Mouse (Mus musculus): ENCODE measurements around the gene Dhx38. TPM values are rescaled to one million over a fixed set of nuclear protein-coding genes. Genes with fewer than 3 reads are reported as not detected.

The Dhx38 gene
- polyA plus RNA-seq (2012; ENCODE audit: insufficient read depth, insufficient read length, missing spikeins) = 10.5 and 11.9 TPM in 2 replicates

DNA sequence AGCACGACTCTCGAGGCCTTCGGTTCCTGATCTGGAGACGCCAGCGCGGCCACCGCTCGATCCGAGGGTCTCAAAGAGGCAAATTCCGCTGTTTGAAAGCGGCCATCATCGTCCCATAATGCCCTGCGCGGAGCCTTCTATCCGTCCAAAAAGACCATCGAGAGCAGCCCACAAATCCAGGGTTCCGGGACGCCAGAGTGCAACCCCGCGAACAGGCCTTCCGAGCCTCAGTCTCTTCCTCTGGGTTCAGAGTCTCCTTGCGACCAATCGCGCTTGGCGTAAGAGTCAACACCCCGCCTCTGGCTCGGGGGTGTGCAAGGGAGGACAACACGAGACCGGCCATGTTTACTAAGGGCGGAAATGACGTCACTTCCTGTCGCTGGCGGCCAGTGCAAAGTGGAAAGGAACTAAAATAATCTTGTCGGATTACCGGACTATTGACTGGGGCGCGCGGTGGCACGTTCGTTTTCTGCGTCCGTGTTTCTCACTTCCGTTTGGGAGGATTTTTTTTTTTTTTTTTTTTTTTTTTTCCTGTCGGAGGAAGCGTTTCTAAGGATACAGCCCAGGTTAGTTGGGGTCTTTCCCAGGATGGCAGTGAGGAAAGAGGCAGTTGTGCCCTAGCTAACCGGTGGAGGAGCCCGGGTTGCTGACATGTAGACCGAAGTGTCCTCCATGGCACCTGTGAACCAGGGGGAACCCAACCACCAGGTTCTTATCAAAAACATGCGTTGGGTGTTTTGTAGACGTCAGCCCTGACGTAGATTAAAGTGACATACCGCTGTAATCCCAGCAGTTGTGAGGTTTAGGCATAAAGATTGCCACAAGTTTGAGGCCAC is at the start of gene Dhx38, which contains the start of gene Txnl4b:
Gene Dhx38 (minus strand): TSS at position 364 of the 836 bp plus-strand sequence.
Gene Txnl4b (plus strand): TSS at position 395 of the 836 bp plus-strand sequence.
- Histone ChIP-seq H3K27ac (replicated peaks; ENCODE audit: low read depth, low read length) (peak within 1 kb of the TSS; percentile 91), H3K4me3 (ENCODE audit: insufficient read depth, low read depth, low read length) (peak within 1 kb of the TSS; percentile 81), H3K4me1 (ENCODE audit: control insufficient read depth, insufficient read depth, insufficient read length, low read length) (peaks cover 4% of the 10 kb centered on the region; the same call in 1 of the 2 replicates)

DNA sequence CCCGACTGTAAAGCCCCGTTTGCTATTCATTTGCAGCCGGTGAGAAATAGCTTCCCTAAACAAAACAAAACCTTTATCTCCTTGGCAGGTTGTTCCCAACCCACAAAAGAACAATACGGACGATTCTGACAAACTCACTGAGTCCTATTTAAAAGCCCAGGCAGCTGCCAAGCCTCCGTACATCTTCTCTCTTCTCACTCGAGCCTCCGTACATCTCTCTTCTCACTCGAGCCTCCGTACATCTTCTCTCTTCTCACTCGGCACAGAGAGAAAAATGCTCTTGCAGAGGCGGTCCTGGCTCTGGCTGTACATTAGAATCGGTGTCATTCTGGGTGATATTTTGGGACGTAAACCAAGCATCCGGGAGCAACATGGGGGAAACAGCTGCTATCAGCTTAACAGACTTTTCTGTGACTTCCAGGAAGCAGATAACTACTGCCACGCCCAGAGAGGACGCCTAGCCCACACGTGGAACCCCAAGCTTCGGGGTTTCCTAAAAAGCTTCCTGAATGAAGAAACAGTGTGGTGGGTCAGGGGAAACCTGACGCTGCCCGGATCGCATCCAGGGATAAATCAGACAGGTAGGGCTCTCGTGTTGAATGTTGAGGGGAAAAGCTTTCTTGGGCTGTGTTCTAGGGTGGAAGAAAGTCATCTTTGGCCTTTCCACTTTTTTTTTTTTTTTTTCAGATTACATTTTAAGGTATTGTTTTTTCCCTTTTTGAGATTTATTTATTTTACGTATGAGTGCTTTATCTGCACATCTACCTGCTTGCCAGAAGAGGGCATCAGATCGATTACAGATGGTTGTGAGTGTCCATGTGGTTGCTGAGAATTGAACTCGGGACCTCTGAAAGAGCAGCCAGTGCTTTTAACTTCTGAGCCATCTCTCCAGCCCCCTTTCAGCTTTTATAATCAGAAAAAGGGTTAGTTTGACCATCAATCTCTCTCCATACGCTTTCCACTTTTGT is 48.9 kb upstream of the Dhx38 start, which contains the start of gene Pkd1l3:
Gene Pkd1l3 (plus strand): TSS at position 275 of the 968 bp plus-strand sequence.
- Histone ChIP-seq H3K4me1 (ENCODE audit: control insufficient read depth, insufficient read depth, insufficient read length, low read length) (no peaks in the 10 kb centered on the region), H3K27ac (replicated peaks; ENCODE audit: low read depth, low read length) (no peak within 1 kb of the TSS), H3K4me3 (ENCODE audit: insufficient read depth, low read depth, low read length) (peak within 1 kb of the TSS; percentile 39)

DNA sequence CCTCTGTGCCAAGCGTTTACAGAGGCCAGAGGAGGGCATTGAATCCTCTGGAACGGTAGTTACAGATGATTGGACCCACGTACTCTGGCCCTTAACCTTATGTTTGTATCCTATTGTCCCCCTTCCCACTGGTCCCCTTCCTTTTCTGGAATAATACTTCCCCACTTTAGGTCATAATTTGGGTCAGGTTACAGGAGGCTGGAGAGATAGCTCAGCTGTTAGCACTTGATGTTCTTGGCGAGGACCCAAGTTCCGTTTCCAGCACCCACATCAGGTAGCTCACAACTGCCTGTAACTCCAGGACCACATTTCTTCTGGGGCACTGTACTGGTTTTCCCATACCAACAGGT is 43.5 kb upstream of the Dhx38 start:
- H3K27ac ChIP-seq (replicated peaks; ENCODE audit: low read depth, low read length) = peak overlapping the region; percentile 44
- peaks cover 6% of the 10 kb centered on the region; the same call in 1 of the 2 replicates for H3K4me1 ChIP-seq (ENCODE audit: control insufficient read depth, insufficient read depth, insufficient read length, low read length)
- peak overlapping the region; percentile 73 for H3K4me3 ChIP-seq (ENCODE audit: insufficient read depth, low read depth, low read length)

DNA sequence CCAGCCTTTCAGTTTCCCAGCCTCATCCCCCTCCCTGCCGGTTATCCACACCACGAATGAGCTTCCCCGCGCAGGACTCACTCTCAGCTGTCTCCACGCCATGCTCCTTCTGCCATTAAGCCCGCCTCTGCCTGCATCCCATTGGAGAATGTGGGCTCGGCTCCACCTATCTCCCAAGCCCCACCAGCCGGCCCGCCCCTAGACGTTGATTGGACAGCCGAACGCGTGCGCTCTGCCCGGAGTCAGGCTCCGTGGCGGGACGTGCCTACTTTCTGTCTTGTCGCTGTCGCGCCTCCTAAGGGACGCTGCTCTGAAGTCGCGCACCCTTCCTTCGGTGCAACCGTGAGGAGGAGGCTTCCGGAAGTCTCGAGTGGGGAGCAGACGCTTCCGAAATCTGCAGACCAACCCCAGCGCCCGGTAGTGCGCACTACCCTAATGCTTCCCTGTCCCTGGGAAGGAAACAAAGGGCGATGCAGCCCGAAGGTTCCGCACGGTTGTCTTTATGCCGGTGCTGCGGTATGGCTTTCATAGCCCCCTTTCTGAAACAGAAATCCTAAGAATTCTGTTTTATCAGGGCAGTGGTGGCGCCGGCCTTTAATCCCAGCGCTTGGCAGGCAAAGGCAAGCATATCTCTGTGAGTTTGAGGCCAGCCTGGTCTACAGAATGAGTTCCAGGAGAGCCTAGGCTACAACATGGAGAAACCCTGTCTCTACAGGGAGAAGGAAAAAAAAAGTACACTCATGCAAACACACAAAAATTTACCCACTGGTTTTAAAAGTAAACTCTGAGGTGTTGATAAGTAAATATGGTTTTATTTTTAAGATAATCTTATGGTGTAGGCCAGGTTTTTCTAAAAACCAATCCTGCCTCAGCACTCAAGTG is 42.9 kb upstream of the Dhx38 start, which contains the start of gene Dhodh:
Gene Dhodh (minus strand): TSS at position 403 of the 882 bp plus-strand sequence.
- Histone ChIP-seq H3K4me3 (ENCODE audit: insufficient read depth, low read depth, low read length) (peak within 1 kb of the TSS; percentile 73), H3K4me1 (ENCODE audit: control insufficient read depth, insufficient read depth, insufficient read length, low read length) (peaks cover 6% of the 10 kb centered on the region; the same call in 1 of the 2 replicates), H3K27ac (replicated peaks; ENCODE audit: low read depth, low read length) (peak within 1 kb of the TSS; percentile 85)

DNA sequence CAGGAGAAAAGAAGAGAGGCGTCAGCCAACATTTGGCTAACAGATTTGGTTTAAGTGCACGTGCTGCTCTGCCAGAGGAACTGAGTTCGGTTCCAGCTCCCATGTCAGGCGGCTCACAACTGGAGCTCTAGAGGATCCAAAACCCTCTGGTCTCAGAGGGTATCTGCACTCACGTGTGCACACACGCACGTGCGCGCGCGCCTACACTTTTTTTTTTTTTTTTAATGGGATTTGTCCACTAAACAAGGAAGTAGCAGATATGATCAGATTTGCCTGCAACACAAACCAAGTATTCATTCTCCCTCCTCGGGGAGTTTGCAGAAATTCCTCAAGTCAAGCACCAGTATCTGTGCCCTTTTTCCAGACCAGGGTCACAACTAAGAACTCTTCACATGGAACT is 42.0 kb upstream of the Dhx38 start:
- H3K4me1 ChIP-seq (ENCODE audit: control insufficient read depth, insufficient read depth, insufficient read length, low read length) = peaks cover 6% of the 10 kb centered on the region; the same call in 1 of the 2 replicates
- peak overlapping the region; percentile 73 for H3K4me3 ChIP-seq (ENCODE audit: insufficient read depth, low read depth, low read length)
- no peak overlapping the region for H3K27ac ChIP-seq (replicated peaks; ENCODE audit: low read depth, low read length)

DNA sequence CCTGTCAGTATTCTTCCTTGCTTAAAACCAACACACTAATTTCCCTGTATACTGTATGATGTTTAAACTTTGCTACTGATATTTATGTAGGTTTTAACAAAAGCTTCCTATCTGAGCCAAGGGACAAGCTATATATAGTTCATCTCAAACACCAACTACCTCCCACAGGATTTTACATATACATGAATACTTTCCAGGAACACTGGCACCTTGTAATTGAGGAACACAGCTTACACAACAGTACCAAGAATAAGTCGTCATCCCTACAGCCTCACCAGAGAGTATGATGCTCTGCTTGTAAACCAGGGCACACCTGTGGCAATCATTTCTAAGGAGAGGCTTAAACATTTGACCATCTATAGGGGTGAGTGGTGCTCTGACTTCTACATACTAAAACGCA is 41.1 kb upstream of the Dhx38 start:
- Histone ChIP-seq H3K4me1 (ENCODE audit: control insufficient read depth, insufficient read depth, insufficient read length, low read length) (peaks cover 6% of the 10 kb centered on the region; the same call in 1 of the 2 replicates), H3K27ac (replicated peaks; ENCODE audit: low read depth, low read length) (no peak overlapping the region), H3K4me3 (ENCODE audit: insufficient read depth, low read depth, low read length) (no peak overlapping the region)

DNA sequence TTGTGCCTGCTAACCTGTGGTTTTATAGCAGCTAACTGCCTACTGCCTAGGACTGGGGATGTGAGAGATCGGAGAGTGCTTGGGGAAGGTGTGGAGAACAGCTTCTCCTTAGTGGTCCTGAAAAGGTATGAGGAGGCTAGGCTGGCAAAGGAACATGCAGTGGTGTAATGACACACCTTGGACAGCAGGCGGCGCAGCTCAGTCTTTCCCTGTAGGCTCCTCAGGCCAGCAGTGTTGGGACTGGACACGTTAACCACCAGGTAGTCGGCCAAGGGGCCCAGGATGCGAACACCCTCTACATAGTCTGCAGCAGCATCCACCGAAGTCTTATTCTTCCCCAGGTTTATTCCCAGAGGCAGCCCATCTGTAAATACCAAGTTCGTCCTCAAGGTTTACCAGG is 30.2 kb upstream of the Dhx38 start:
- H3K27ac ChIP-seq (replicated peaks; ENCODE audit: low read depth, low read length) = no peak overlapping the region

DNA sequence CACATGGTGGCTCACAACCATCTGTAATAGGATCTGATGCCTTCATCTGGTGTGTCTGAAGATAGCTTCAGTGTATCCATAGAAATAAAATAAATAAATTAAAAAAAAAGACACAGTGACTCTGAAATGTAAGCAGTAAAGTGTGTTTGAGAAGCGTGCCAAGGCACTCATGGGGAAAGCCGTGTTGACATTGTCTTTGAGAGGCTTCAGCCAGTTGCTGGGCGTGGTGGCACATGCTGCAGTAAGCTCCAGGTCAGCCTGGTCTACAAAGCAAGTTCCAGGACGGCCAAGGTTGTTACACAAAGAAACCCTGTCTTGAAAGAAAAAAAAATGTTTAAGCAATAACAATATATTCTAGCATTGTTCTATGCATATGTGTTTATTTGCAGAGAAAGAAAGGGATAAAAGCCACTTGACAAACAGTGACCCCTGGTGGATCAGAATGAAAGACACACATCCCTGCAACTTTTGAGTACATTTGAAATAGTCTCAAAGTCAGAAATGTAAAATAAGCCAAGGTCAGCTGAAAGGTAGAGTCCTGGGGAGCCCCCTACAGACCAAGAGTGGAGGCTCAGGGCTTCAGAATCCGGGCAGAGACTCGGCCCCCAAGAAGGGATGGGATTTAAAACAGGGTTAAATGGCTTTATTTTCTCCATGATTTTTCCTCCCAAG is 27.6 kb upstream of the Dhx38 start:
- Histone ChIP-seq H3K4me3 (ENCODE audit: insufficient read depth, low read depth, low read length) (no peak overlapping the region), H3K4me1 (ENCODE audit: control insufficient read depth, insufficient read depth, insufficient read length, low read length) (no peaks in the 10 kb centered on the region), H3K27ac (replicated peaks; ENCODE audit: low read depth, low read length) (no peak overlapping the region)

More for the DNA sequence above, 30.2 kb upstream of the Dhx38 start:
- H3K4me3 ChIP-seq (ENCODE audit: insufficient read depth, low read depth, low read length) = no peak overlapping the region
- H3K4me1 ChIP-seq (ENCODE audit: control insufficient read depth, insufficient read depth, insufficient read length, low read length) = no peaks in the 10 kb centered on the region

DNA sequence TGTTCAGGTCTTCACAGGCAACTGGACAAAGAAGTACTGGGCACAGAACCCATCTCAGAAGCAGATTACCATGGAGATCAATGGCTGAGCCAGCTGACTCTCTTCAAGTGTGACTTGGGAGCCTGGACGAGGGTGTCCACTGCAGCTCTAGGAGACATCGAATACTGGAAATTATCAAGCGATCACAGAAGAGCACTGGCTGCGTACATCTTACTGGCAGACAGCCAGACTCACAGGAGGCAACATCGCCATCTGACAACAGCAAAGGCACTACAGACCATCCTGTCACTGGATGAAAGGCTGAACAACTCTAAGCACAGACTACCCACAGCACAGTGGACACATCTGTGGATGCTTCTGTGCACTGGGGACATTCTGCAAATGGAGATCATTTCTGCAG is 26.5 kb upstream of the Dhx38 start:
- no peak overlapping the region for H3K27ac ChIP-seq (replicated peaks; ENCODE audit: low read depth, low read length)
- no peak overlapping the region for H3K4me3 ChIP-seq (ENCODE audit: insufficient read depth, low read depth, low read length)

DNA sequence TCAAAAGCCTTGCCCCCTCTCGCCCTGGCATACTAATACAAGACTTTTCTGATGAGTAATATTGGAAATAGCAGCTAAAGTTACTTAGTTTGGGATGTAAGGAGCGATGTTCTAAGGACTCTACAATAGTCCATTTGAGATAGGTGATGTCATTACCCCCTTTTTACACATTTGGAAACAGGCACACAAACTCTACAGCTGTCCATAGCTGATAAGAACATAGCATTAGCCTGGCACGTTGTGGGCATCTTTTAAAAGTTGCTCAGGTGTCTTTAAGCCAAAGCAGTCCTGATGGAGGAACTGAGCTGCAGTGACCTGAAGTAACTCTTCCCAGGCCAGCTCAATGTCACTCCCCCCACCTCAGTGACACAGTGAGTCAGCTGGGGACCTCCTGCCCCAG is 25.7 kb upstream of the Dhx38 start:
- Histone ChIP-seq H3K27ac (replicated peaks; ENCODE audit: low read depth, low read length) (no peak overlapping the region), H3K4me3 (ENCODE audit: insufficient read depth, low read depth, low read length) (no peak overlapping the region), H3K4me1 (ENCODE audit: control insufficient read depth, insufficient read depth, insufficient read length, low read length) (no peaks in the 10 kb centered on the region)

More for the DNA sequence above, 26.5 kb upstream of the Dhx38 start:
- no peaks in the 10 kb centered on the region for H3K4me1 ChIP-seq (ENCODE audit: control insufficient read depth, insufficient read depth, insufficient read length, low read length)

DNA sequence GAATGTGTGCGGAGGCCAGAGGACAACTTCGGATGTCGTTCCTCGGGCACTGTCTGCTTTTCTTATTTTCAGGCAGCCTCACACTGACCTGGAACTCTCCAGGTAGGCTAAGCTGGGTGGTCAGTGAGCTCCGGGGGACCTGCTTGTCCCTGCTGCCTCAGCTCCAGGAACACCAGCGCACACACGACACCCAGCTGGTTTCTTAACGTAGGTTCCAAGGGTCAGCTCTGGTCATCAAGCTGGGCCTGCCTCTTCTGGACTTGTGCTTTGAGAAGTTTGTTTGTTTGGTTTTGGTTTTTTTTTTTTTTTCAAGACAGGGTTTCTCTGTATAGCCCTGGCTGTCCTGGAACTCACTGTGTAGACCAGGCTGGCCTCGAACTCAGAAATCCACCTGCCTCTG is 25.2 kb upstream of the Dhx38 start:
- Histone ChIP-seq H3K27ac (replicated peaks; ENCODE audit: low read depth, low read length) (no peak overlapping the region), H3K4me1 (ENCODE audit: control insufficient read depth, insufficient read depth, insufficient read length, low read length) (no peaks in the 10 kb centered on the region; the same call in 1 of the 2 replicates), H3K4me3 (ENCODE audit: insufficient read depth, low read depth, low read length) (no peak overlapping the region)

DNA sequence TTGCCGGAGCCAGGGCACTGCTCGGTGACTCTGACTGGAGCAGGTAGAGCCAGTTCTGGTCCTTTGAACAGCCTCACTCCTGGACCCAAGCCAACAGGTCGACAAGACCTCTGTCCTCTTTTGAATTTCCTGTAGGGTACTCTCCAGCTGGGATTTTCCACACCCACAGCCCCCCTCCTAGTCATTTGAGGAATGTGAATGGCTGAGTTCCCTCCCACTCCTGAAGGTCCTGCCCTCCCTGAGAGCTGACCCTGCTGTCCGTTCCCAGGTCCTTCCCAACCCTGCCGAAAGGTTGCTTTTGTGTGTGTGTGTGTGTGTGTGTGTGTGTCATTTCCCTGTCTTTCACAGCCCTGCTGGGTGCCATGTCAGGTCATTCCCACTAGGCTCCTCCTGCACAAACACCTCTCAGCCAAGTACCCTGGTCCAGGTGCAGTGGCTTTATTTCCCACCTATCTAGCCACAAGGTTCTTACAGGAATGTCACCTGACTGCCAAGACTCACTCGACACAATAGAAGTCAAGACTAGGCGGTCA is 21.4 kb upstream of the Dhx38 start:
- Histone ChIP-seq H3K4me1 (ENCODE audit: control insufficient read depth, insufficient read depth, insufficient read length, low read length) (peaks cover 3% of the 10 kb centered on the region), H3K27ac (replicated peaks; ENCODE audit: low read depth, low read length) (no peak overlapping the region), H3K4me3 (ENCODE audit: insufficient read depth, low read depth, low read length) (no peak overlapping the region)

DNA sequence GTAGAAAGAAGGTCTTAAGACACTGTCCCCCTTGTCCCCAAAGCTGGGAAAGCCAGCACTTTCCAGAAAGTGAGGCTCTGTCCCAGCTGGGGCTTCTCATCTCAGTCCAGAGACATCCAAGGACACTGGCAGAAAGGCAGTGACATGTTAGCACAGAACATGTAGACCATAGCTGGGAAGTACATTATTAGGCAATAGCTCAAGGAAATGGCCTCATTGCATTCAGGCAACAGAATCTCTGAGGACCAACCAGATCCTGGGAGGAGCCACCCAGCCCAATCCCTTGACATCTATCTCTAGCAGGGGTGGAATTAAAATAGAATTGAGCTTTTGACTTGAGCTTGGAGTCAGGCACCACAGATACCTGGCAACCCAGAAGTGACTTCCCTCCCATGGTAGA is 20.0 kb upstream of the Dhx38 start:
- Histone ChIP-seq H3K27ac (replicated peaks; ENCODE audit: low read depth, low read length) (peak overlapping the region; percentile 94), H3K4me3 (ENCODE audit: insufficient read depth, low read depth, low read length) (no peak overlapping the region), H3K4me1 (ENCODE audit: control insufficient read depth, insufficient read depth, insufficient read length, low read length) (peaks cover 3% of the 10 kb centered on the region)
